Mouse (Mus musculus) embryonic facial prominence, embryonic 13.5 days (tissue): ENCODE measurements around the gene Gzme. TPM values are rescaled to one million over a fixed set of nuclear protein-coding genes. Genes with fewer than 3 reads are reported as not detected.

Experiments used
- ATAC-seq: fragments of 200-750 bp; cut with Nextera tagmentation; 2 replicates; pipeline ENCODE4 v1.8.0; 2017; ENCODE audit warnings: low read depth; ENCODE audit not compliant: insufficient number of reproducible peaks, insufficient read depth, low FRiP score, low TSS enrichment
- H3K27ac ChIP-seq: fragments of 300-500 bp; sonication (generic); 2 replicates; pipeline ENCODE4 v1.5.1; 2015; ENCODE audit warnings: moderate library complexity, mild to moderate bottlenecking, inconsistent platforms
- H3K27me3 ChIP-seq: fragments of 300-500 bp; sonication (generic); 2 replicates; pipeline ENCODE4 v1.6.1; 2015; ENCODE audit warnings: mild to moderate bottlenecking, inconsistent platforms
- H3K36me3 ChIP-seq: fragments of 300-500 bp; sonication (generic); 2 replicates; pipeline ENCODE4 v1.6.1; 2015; ENCODE audit warnings: mild to moderate bottlenecking, inconsistent platforms
- H3K4me1 ChIP-seq: fragments of 300-500 bp; sonication (generic); 2 replicates; pipeline ENCODE4 v1.6.1; 2015; ENCODE audit warnings: inconsistent platforms
- H3K4me2 ChIP-seq: fragments of 300-500 bp; sonication (generic); 2 replicates; pipeline ENCODE4 v1.6.1; 2015; ENCODE audit warnings: moderate library complexity, mild to moderate bottlenecking, inconsistent platforms
- H3K4me3 ChIP-seq: fragments of 300-500 bp; sonication (generic); 2 replicates; pipeline ENCODE4 v1.5.1; 2015; ENCODE audit warnings: mild to moderate bottlenecking, inconsistent platforms
- H3K9ac ChIP-seq: fragments of 300-500 bp; sonication (generic); 2 replicates; pipeline ENCODE4 v1.6.1; 2015; ENCODE audit warnings: mild to moderate bottlenecking, inconsistent platforms
- H3K9me3 ChIP-seq: fragments of 300-500 bp; sonication (generic); 2 replicates; pipeline ENCODE4 v1.6.1; 2016; ENCODE audit warnings: inconsistent platforms
- WGBS: fragments of 180-500 bp; shearing (Covaris S2); methylation state at CpG from one replicate; pipeline ENCODE4 v1.1.7; 2015; ENCODE audit warnings: mixed read lengths; 5-methylcytosine and 5-hydroxymethylcytosine counted together
- microRNA-seq: library from miRNA; unstranded; fragments of <30 nt; microRNA quantifications from one replicate; pipeline ENCODE4, GENCODE M21; 2016
- polyA plus RNA-seq: library from polyadenylated mRNA; unstranded; fragments of >200 nt; fragmentation: Nextera tagmentation; extraction: Ambion mirVana; gene quantifications from 2 replicates; pipeline ENCODE4 v1.2.1, GENCODE M21; 2015

Gene Gzme
- polyA plus RNA-seq, 1 experiment from 2014 or later = not detected

GRCm38 (mm10) chr14:56103452-56103851 lies 17.0 kb downstream of the Gzme start:
- Histone ChIP-seq H3K4me2 (no peak overlapping the region), H3K4me3 (no peak overlapping the region), H3K27me3 (no peaks in the 10 kb centered on the region), H3K9ac (no peak overlapping the region), H3K27ac (no peak overlapping the region), H3K36me3 (no peaks in the 10 kb centered on the region), H3K9me3 (no peaks in the 10 kb centered on the region), H3K4me1 (no peaks in the 10 kb centered on the region)
- WGBS = 58% methylated on average over 3 of the region's 3 CpGs
- ATAC-seq = no peak

GRCm38 (mm10) chr14:56102386-56102785 lies 18.0 kb downstream of the Gzme start, which contains the start of gene Ctsg:
Ctsg (minus strand) TSS chr14:56102574.
- WGBS = 79% methylated on average over 10 of the region's 10 CpGs
- ATAC-seq = no peak
- H3K9ac ChIP-seq = no peak within 1 kb of the TSS
- no peaks in the 10 kb centered on the region for H3K27me3 ChIP-seq
- no peak within 1 kb of the TSS for H3K27ac ChIP-seq
- no peaks in the 10 kb centered on the region for H3K36me3 ChIP-seq
- H3K4me3 ChIP-seq = no peak within 1 kb of the TSS
- H3K4me2 ChIP-seq = no peak within 1 kb of the TSS
- H3K9me3 ChIP-seq = no peaks in the 10 kb centered on the region
- no peaks in the 10 kb centered on the region for H3K4me1 ChIP-seq

- H3K9me3 ChIP-seq = no peaks in the 10 kb centered on the region
- WGBS = 79% methylated on average over 4 of the region's 4 CpGs
- no peaks in the 10 kb centered on the region for H3K36me3 ChIP-seq
- no peaks in the 10 kb centered on the region for H3K4me1 ChIP-seq
- H3K27me3 ChIP-seq = no peaks in the 10 kb centered on the region
- no peak overlapping the region for H3K27ac ChIP-seq
- no peak overlapping the region for H3K4me3 ChIP-seq
- no peak overlapping the region for H3K4me2 ChIP-seq
- H3K9ac ChIP-seq = no peak overlapping the region
- no peak for ATAC-seq
Observed at GRCm38 (mm10) chr14:56098940-56099339, 21.5 kb downstream of the Gzme start.

GRCm38 (mm10) chr14:56097597-56097996 lies 22.8 kb downstream of the Gzme start:
- Histone ChIP-seq H3K9me3 (no peaks in the 10 kb centered on the region), H3K9ac (no peak overlapping the region), H3K4me2 (no peak overlapping the region), H3K36me3 (no peaks in the 10 kb centered on the region), H3K4me1 (no peaks in the 10 kb centered on the region), H3K27ac (no peak overlapping the region), H3K27me3 (no peaks in the 10 kb centered on the region), H3K4me3 (no peak overlapping the region)
- 86% methylated on average over 1 of the region's 1 CpGs for WGBS
- ATAC-seq = no peak

GRCm38 (mm10) chr14:56093353-56093752 lies 27.1 kb downstream of the Gzme start:
- WGBS = 81% methylated on average over 2 of the region's 2 CpGs
- no peaks in the 10 kb centered on the region for H3K9me3 ChIP-seq
- H3K4me3 ChIP-seq = no peak overlapping the region
- no peak overlapping the region for H3K4me2 ChIP-seq
- H3K4me1 ChIP-seq = no peaks in the 10 kb centered on the region
- H3K36me3 ChIP-seq = no peaks in the 10 kb centered on the region
- H3K27me3 ChIP-seq = no peaks in the 10 kb centered on the region
- H3K9ac ChIP-seq = no peak overlapping the region
- no peak for ATAC-seq
- no peak overlapping the region for H3K27ac ChIP-seq

GRCm38 (mm10) chr14:56086711-56087110 lies 33.7 kb downstream of the Gzme start:
- Histone ChIP-seq H3K4me3 (no peak overlapping the region), H3K9ac (no peak overlapping the region), H3K27me3 (no peaks in the 10 kb centered on the region), H3K36me3 (no peaks in the 10 kb centered on the region), H3K9me3 (no peaks in the 10 kb centered on the region), H3K4me1 (no peaks in the 10 kb centered on the region), H3K27ac (no peak overlapping the region), H3K4me2 (no peak overlapping the region)
- ATAC-seq = no peak
- 68% methylated on average over 3 of the region's 3 CpGs for WGBS

- ATAC-seq = no peak
- WGBS = 93% methylated on average over 2 of the region's 2 CpGs
Observed at GRCm38 (mm10) chr14:56085167-56085566, 35.3 kb downstream of the Gzme start, which contains the start of gene Mcpt8. Mcpt8 (minus strand) TSS chr14:56085273.

GRCm38 (mm10) chr14:56082016-56082415 lies 38.4 kb downstream of the Gzme start:
- Histone ChIP-seq H3K36me3 (no peaks in the 10 kb centered on the region), H3K9ac (no peak overlapping the region), H3K4me3 (no peak overlapping the region), H3K27ac (no peak overlapping the region), H3K27me3 (no peaks in the 10 kb centered on the region), H3K4me1 (no peaks in the 10 kb centered on the region), H3K9me3 (no peaks in the 10 kb centered on the region), H3K4me2 (no peak overlapping the region)
- WGBS = 88% methylated on average over 4 of the region's 4 CpGs
- no peak for ATAC-seq

More at GRCm38 (mm10) chr14:56085167-56085566, 35.3 kb downstream of the Gzme start, which contains the start of gene Mcpt8:
- no peaks in the 10 kb centered on the region for H3K27me3 ChIP-seq
- H3K4me3 ChIP-seq = no peak within 1 kb of the TSS
- H3K9ac ChIP-seq = no peak within 1 kb of the TSS
- H3K4me2 ChIP-seq = no peak within 1 kb of the TSS
- H3K27ac ChIP-seq = no peak within 1 kb of the TSS
- no peaks in the 10 kb centered on the region for H3K4me1 ChIP-seq
- no peaks in the 10 kb centered on the region for H3K36me3 ChIP-seq
- H3K9me3 ChIP-seq = no peaks in the 10 kb centered on the region

Small RNA genes within 50 kb of the gene (microRNA-seq; reads per million reads assigned to microRNA genes)
- not detected for gene Mir6949

Other genes starting within 250 kb of the Gzme start
- 0.28 and 0.30 TPM in 2 replicates for gene Cbln3, start 236.2 kb downstream of the Gzme start, polyA plus RNA-seq
- gene Khnyn, start 235.7 kb downstream of the Gzme start, polyA plus RNA-seq = 21.0 and 22.0 TPM in 2 replicates
- 79.8 and 85.5 TPM in 2 replicates for gene Sdr39u1, start 220.3 kb downstream of the Gzme start, polyA plus RNA-seq
- 12.4 and 28.3 TPM in 2 replicates for gene Cma1, start 175.9 kb downstream of the Gzme start, polyA plus RNA-seq
- 0.29 TPM in 1 of 2 replicates, not detected in the other for gene Cma2, start 169.6 kb downstream of the Gzme start, polyA plus RNA-seq
- not detected in 2 replicates for gene Mcpt1, start 102.7 kb downstream of the Gzme start, polyA plus RNA-seq
- gene Mcpt9, start 90.1 kb downstream of the Gzme start, polyA plus RNA-seq = not detected in 2 replicates
- gene Mcpt2, start 78.6 kb downstream of the Gzme start, polyA plus RNA-seq = 0.39 and 0.41 TPM in 2 replicates
- gene Mcpt4, start 58.3 kb downstream of the Gzme start, polyA plus RNA-seq = 1.1 TPM in 1 of 2 replicates, not detected in the other
- gene Mcpt8, start 35.4 kb downstream of the Gzme start, polyA plus RNA-seq = 0.44 and 0.48 TPM in 2 replicates
- 0.36 TPM in 1 of 2 replicates, not detected in the other for gene Ctsg, start 18.1 kb downstream of the Gzme start, polyA plus RNA-seq
- gene Gzmd, start 12.0 kb upstream of the Gzme start, polyA plus RNA-seq = not detected in 2 replicates
- not detected in 2 replicates for gene Gzmg, start 39.0 kb upstream of the Gzme start, polyA plus RNA-seq
- gene Gzmn, start 54.0 kb upstream of the Gzme start, polyA plus RNA-seq = not detected in 2 replicates
- not detected in 2 replicates for gene Gzmf, start 90.8 kb upstream of the Gzme start, polyA plus RNA-seq
- 0.32 TPM in 1 of 2 replicates, not detected in the other for gene Gzmc, start 114.0 kb upstream of the Gzme start, polyA plus RNA-seq
- gene Gzmb, start 141.6 kb upstream of the Gzme start, polyA plus RNA-seq = 0.54 and 0.90 TPM in 2 replicates
- gene Atp12a, start 244.4 kb upstream of the Gzme start, polyA plus RNA-seq = 0.11 and 0.15 TPM in 2 replicates